In genomic region chr11:16830531-16831227, GRCm38 (mm10) we compare ENCODE assay signal across 20 mouse cellular contexts.
A peak's percentile ranks its signal among the peaks of the same experiment; 100 is the strongest.
DNase-seq lines count a peak whose midpoint lies in the region; ATAC-seq and TF ChIP-seq lines count a peak whose summit lies in the region.
"Had no signal": no experiment of that assay in that cellular context is flagged by ENCODE, and none has a peak within 500 bp of the region (broad histone marks: within the 10 kb centered on the region; RNA-seq: fewer than 3 reads in every experiment).

No protein-coding gene starts in this region.

- H3K9me3 ChIP-seq in kidney, embryonic 16.5 days (ENCODE audit: low read length): no peaks in the 10 kb centered on the region
- no peaks in the 10 kb centered on the region for H3K9me3 ChIP-seq in stomach, embryonic 15.5 days
- H3K9me3 ChIP-seq: embryonic facial prominence, embryonic 12.5 days; heart, embryonic 15.5 days; limb, embryonic 13.5 days; midbrain, embryonic 12.5 days had no signal

- no peaks in the 10 kb centered on the region for H3K27me3 ChIP-seq in kidney, embryonic 16.5 days (ENCODE audit: insufficient read depth, low read length)
- no peaks in the 10 kb centered on the region for H3K27me3 ChIP-seq in stomach, embryonic 15.5 days (replicated peaks)
- H3K27me3 ChIP-seq: embryonic facial prominence, embryonic 12.5 days; heart, embryonic 15.5 days; limb, embryonic 13.5 days; midbrain, embryonic 12.5 days had no signal

- WGBS in kidney, embryonic 16.5 days: 67% methylated on average over 8 of the region's 8 CpGs
- whole genome bisulfite sequencing in stomach, embryonic 15.5 days: 57% methylated on average over 8 of the region's 8 CpGs

- no peak for TF ChIP-seq POLR2A in embryonic fibroblast, embryonic 13.5 days (IDR thresholded peaks at IDR 0.05; ENCODE audit: low read depth, low read length)

- no peak overlapping the region for H3K9ac ChIP-seq in kidney, embryonic 16.5 days (replicated peaks; ENCODE audit: low read length)
- H3K9ac ChIP-seq in stomach, embryonic 15.5 days: no peak overlapping the region
- H3K9ac ChIP-seq: embryonic facial prominence, embryonic 12.5 days; heart, embryonic 15.5 days; limb, embryonic 13.5 days; liver, embryonic 14.5 days; midbrain, embryonic 12.5 days had no signal

- no peaks in the 10 kb centered on the region for H3K4me1 ChIP-seq in kidney, embryonic 16.5 days (ENCODE audit: insufficient read depth, low read length)
- peaks cover 25% of the 10 kb centered on the region for H3K4me1 ChIP-seq in embryonic fibroblast, embryonic 13.5 days (ENCODE audit: control insufficient read depth, insufficient read depth, low read length)
- peaks cover 5% of the 10 kb centered on the region; the same call in 1 of the 2 replicates for H3K4me1 ChIP-seq in stomach, embryonic 15.5 days
- H3K4me1 ChIP-seq: heart, embryonic 15.5 days; midbrain, embryonic 12.5 days had no signal

- no peak overlapping the region for H3K4me3 ChIP-seq in kidney, embryonic 16.5 days (ENCODE audit: low read length)
- H3K4me3 ChIP-seq in embryonic fibroblast, embryonic 13.5 days (ENCODE audit: insufficient read depth, low read length): no peak overlapping the region
- H3K4me3 ChIP-seq in stomach, embryonic 15.5 days (replicated peaks): no peak overlapping the region
- H3K4me3 ChIP-seq: embryonic facial prominence, embryonic 12.5 days; heart, adult 2 months; heart, embryonic 15.5 days; limb, embryonic 13.5 days; midbrain, embryonic 12.5 days had no signal

- no peak for TF ChIP-seq CTCF in embryonic fibroblast, embryonic 13.5 days (IDR thresholded peaks at IDR 0.05; ENCODE audit: borderline replicate concordance, insufficient read depth, low read length)

- H3K27ac ChIP-seq in kidney, embryonic 16.5 days (ENCODE audit: low read length): no peak overlapping the region
- peak overlapping the region; percentile 85 for H3K27ac ChIP-seq in embryonic fibroblast, embryonic 13.5 days (ENCODE audit: insufficient read depth, low read length)
- H3K27ac ChIP-seq in stomach, embryonic 15.5 days: peak overlapping the region; percentile 67
- H3K27ac ChIP-seq: embryonic facial prominence, embryonic 12.5 days; heart, adult 2 months; heart, embryonic 15.5 days; liver, embryonic 14.5 days; midbrain, embryonic 12.5 days had no signal

- no peak for DNase-seq in kidney, adult 18-20 months
- DNase-seq in ZHBTc4 (ENCODE audit: low read depth, low spot score): peak; percentile 11
- no peak for DNase-seq in retina, embryonic 14.5 days (ENCODE audit: low spot score)
- no peak for DNase-seq in heart, adult 9 months (ENCODE audit: low spot score in 2 of 2)
- DNase-seq: cerebellum, adult 9-11 months; gastrocnemius, postnatal 14 days; heart, adult 2 months; heart, postnatal 4 days; kidney, adult 9 months; spleen, adult 18-20 months had no signal

- H3K36me3 ChIP-seq in kidney, embryonic 16.5 days (ENCODE audit: insufficient read depth, low read length): no peaks in the 10 kb centered on the region
- H3K36me3 ChIP-seq in stomach, embryonic 15.5 days: no peaks in the 10 kb centered on the region
- H3K36me3 ChIP-seq: embryonic facial prominence, embryonic 12.5 days; heart, embryonic 15.5 days; limb, embryonic 13.5 days; midbrain, embryonic 12.5 days had no signal

- no peak overlapping the region for H3K4me2 ChIP-seq in kidney, embryonic 16.5 days (replicated peaks; ENCODE audit: low read depth, low read length)
- no peak overlapping the region; the same call in 1 of the 2 replicates for H3K4me2 ChIP-seq in stomach, embryonic 15.5 days
- H3K4me2 ChIP-seq: embryonic facial prominence, embryonic 12.5 days; heart, embryonic 15.5 days; limb, embryonic 13.5 days; midbrain, embryonic 12.5 days had no signal

- peak; percentile 46; the same call in 1 of the 2 replicates for ATAC-seq in kidney, embryonic 16.5 days (ENCODE audit: low FRiP score, low TSS enrichment)
- ATAC-seq in stomach, embryonic 15.5 days (ENCODE audit: insufficient read depth, low FRiP score, low read depth): peak; percentile 76
- ATAC-seq: activated CD4-positive, CD25-positive, alpha-beta regulatory T cell, adult 4 months; hindbrain, embryonic 16.5 days had no signal
